Mouse (Mus musculus): ENCODE results near the gene Lsm2.
"Not testable (repeated sequence)": the region's sequence is repeated elsewhere in the genome, so short reads cannot be mapped to it uniquely, and the experiment has no call there.

The Lsm2 gene

GRCm38 (mm10) chr17:35033703-35034102 lies 52.0 kb downstream of the Lsm2 start:
- DNase-seq, result not testable (repeated sequence)

- no peak for DNase-seq
These were observed 53.2 kb downstream of the Lsm2 start for GRCm38 (mm10) chr17:35034896-35035295.
